Mouse (Mus musculus) ES-E14 (cell line): ENCODE results near the gene Wnt11.

ENCODE experiments used
- HCFC1 ChIP-seq: IDR thresholded peaks from 2 replicates; pipeline ENCODE4 v1.6.1; 2012; ENCODE audit warnings: low read length, inconsistent platforms, borderline replicate concordance; ENCODE audit not compliant: insufficient read depth
- MAFK ChIP-seq: IDR thresholded peaks from 2 replicates; pipeline ENCODE4 v1.6.1; 2014; ENCODE audit warnings: mild to moderate bottlenecking, low read depth, low read length, inconsistent platforms; ENCODE audit not compliant: insufficient read depth
- ZNF384 ChIP-seq: IDR thresholded peaks from 2 replicates; pipeline ENCODE4 v1.6.1; 2012; ENCODE audit warnings: low read depth, low read length, inconsistent platforms

GRCm38 (mm10) chr7:98887811-98888261 lies 52.9 kb downstream of the Wnt11 start:
- TF ChIP-seq HCFC1 (no peak), ZNF384 (no peak), MAFK (no peak)
